Mouse (Mus musculus) left cerebral cortex, postnatal 14 days (tissue): Measurements from ENCODE around the gene Hnrnpul2. TPM values are rescaled to one million over a fixed set of nuclear protein-coding genes. Genes with fewer than 3 reads are reported as not detected.
"Not testable (repeated sequence)": the region's sequence is repeated elsewhere in the genome, so short reads cannot be mapped to it uniquely, and the experiment has no call there.

Source experiments
- DNase-seq, 2 experiments: peaks; one replicate each; pipeline ENCODE4 v3.0.0; 2021 to 2022; ENCODE audit warnings: low spot score in 2 of 2, mixed read lengths in 1 of 2
- intact Hi-C: fragments of 180-260 bp; cut with DNase I; formaldehyde crosslinking; loops from one replicate; pipeline ENCODE4 v1.15.1; 2025
- total RNA-seq, 2 experiments: library from RNA; stranded (reverse); gene quantifications; 2 replicates each; pipeline ENCODE4 v1.2.3; 2021

Gene Hnrnpul2
- total RNA-seq, 2 experiments from 2014 or later, result 92.3 to 95.8 TPM

DNA sequence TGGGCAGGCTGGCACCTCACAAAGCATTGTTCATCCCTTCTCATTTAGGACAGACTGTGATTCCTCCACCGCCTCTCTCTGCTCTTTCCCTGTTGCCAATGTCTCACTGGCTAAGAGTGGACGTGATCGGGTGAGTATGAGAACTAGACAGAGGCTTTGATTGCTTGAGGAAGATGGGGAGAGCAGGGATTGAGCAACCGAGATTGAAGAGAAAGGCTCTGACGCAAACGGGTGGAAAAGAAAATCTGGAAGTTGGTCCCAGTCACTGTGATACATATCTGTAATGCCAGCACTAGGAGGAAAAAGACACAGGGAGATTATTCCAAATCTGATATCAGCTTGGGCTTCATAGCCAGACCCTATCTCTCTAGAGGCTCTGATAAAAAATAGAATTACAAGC, 23.2 kb downstream of the Hnrnpul2 start:
- DNase-seq, result no peak
- intact Hi-C loops, result loop anchor here (5.0 to 10.0 kb wide), 2 partner anchors 112 to 239 kb away; partner anchors contain the start of gene Tut1

DNA sequence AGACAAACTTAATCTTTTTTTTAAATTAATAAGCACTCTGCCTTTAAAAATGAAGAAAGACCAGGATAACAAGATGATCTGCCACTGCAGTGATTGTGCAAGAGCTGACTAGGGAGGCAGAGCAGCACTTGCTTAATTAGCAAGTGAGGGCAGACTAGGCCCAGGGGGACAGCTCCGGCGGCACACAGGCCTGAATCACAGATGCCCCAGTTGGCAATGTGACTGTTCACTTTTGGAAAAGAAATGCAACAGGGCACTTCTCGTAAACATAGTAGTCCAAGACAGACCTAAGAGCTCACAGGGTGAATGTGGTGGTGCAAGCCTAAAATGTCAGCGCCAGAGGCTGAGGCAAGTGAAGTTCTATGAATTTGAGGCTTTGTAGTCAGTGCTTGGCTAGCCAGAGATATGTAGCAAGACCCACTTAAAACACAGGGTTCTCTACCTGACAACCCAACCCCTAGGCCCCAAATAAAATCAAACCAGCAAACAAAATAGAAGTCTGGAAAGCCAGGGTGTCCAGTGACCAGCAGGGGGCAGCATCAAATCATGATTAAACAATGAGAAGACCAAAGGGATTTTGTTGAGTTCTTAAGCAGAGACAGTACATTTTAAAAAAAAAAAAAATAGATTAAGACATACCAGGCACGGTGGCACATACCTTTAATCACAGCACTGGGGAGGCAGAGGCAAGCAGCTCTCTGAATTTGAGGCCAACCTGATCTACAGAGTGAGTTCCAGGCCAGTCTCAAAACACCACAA, 24.7 kb downstream of the Hnrnpul2 start:
- intact Hi-C loops, result loop anchor here (5.0 to 10.0 kb wide), 2 partner anchors 110 to 238 kb away; partner anchors contain the start of gene Tut1
- peak; percentile 86 to 87 for DNase-seq

DNA sequence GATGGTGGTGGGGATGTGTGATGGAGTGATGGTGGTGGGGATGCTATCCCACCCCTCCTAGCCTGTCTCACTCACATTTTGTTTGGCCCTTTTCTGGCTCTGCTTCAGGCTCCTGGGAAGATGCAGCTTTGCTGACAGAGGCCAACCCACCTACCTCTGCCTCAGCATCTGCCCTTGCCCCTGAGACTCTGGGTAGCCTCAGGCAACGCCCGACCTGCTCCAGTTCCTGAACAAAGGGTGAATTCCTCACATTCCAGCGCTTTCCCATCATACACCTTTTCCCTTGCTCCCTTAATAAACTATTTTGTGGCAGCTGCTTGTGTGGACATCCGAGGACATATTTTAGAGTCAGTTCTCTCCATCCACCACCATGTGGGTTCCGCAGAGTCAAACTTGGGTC, 28.5 kb downstream of the Hnrnpul2 start:
- intact Hi-C loops, result loop anchor here (10.0 kb wide), 1 partner anchor 106 kb away; the partner anchor contains the start of gene Tut1
- DNase-seq, result no peak

DNA sequence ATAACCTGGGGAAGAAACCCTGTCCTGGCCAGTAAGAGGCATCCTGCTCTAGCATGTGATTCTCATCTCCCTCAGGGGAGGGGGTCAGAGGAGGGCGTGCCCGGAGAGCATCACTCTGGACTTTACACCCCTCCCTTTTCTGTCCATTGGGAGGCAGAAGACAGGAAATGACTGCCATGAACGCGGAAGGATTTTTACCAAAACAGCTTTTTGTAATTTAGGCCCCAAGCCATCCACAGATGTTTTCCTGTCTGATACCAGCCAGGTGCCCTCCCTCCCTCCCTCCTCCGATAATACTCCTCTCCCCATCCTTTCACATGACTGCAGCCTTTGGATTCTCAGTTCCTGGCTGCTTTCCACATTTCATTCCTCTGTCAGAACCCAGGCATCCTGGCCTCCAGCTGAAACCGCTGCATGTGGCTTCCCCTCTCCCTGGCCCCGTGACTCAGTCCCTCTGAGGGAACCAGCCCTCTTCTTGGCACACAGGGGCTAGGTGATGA, 30.6 kb downstream of the Hnrnpul2 start, which contains the start of gene Lrrn4cl:
Lrrn4cl (plus strand) TSS at position 367 of the 500 bp plus-strand sequence.
- DNase-seq, result no peak
- intact Hi-C loops, result loop anchor here (5.0 to 10.0 kb wide), 2 partner anchors 37 to 264 kb away; partner anchors contain the start of genes 1810009A15Rik and Gm49416

DNA sequence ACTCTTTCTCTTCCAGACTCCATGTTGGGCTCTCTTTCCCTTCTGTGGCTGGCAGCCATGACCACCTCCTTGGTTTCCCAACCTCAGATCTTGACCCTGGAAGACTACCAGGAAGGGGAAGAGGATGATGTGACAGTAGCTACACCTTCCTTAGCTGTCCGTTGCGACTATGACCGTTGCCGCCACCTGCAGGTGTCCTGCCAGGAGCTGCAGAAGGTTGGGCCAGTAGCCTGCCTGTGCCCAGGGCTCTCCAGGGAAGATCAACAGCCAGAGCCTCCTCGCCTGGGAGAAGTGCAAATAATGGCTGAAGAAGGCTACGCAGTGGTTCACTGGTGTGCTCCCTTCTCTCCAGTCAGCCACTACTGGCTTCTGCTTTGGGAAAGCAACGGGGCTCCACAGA, 31.8 kb downstream of the Hnrnpul2 start:
- intact Hi-C loops, result loop anchor here (5.0 to 10.0 kb wide), 2 partner anchors 36 to 263 kb away; partner anchors contain the start of genes 1810009A15Rik and Gm49416
- DNase-seq, result no peak

DNA sequence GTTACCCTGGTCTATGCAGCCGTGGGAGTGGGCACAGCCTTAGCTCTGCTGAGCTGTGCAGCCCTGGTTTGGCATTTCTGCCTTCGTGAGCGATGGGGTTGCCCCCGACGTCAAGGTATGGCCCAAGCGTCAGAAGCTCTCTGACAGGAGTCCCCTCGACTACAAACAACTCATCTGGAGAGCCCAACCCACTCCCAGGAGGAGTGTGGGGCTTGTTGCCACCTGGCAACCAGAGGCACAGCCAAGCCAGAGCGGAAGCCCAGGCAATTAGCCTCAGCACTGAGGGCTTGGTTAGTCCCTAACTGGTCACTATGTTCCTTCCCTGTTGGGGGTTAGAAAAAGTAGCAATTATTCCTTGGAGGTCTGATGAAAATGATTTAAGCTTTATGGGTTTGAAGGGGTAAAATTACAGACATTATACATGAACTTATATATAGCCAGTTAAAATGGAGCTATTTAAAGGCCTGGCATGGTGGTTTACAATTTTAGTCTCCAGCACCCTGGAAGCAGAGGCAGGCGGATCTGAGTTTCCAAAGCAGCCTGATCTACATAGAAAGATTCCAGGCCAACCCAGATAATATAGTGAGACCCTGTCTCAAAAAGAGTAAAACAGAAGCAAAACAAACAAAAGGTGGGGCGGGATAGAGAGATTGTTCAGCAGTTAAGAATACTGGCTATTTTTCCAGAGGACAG, 32.6 kb downstream of the Hnrnpul2 start:
- intact Hi-C loops, result loop anchor here (5.0 to 10.0 kb wide), 2 partner anchors 35 to 262 kb away; partner anchors contain the start of genes 1810009A15Rik and Gm49416
- DNase-seq, result no peak

DNA sequence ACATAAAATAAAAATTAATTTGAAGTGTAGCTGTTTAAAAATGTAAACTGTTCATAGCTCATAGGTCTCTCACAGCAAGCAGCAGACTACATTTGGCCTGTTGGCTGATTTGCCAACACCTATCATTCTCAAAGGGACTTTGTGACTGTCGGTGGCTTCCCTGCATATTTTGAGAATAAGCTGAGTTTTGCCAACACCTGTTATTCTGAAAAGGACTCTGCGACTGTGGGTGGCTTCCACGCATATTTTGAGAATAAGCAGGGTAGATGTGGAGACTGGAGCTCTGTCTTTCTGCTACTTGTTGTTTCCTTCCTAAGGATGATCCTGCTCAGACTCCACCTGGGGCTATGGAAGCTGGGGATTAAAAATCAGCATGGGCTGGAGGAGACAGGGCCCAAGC, 33.3 kb downstream of the Hnrnpul2 start:
- intact Hi-C loops, result loop anchor here (5.0 to 10.0 kb wide), 2 partner anchors 34 to 262 kb away; partner anchors contain the start of genes 1810009A15Rik and Gm49416
- peak in 1 of 2 experiments; percentile 30 for DNase-seq

DNA sequence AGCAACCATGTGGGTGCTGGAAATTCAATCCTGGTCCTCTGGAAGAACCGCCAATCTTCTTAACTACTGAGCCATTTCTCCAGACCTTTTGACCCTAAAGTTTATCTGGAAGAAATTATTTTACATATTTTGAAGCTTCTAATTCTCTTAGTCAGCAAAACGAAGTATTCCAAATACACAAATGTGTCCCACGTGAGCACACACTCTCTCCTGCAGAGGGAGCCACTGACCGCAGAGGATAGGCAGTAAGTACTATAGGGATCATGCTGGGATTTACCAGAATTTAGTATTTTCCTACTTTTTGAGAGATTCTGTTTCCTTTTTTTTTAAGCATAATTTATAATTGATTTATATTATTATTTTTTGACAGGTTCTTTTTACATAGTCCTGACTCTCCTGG, 37.9 kb downstream of the Hnrnpul2 start:
- DNase-seq, result peak in 1 of 2 experiments; percentile 36
- intact Hi-C loops, result loop anchor here (10.0 kb wide), 1 partner anchor 257 kb away; no protein-coding TSS in a partner anchor

DNA sequence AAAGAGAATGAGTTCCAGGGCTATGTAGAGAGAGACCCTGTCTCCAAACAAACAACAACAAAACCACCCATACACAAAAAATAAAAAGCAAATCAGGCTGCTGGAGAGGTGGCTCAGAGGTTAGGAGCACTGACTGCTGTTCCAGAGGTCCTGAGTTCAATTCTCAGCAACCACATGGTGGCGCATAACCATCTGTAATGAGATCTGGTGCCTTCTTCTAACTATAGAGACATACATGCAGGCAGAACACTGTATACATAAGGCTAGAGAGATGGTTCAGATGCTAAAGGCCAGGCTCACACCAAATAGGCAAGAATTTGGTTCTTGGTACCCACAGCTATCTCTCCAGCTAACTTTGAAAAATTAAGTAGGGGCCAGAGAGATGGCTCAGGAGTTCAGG, 39.2 kb downstream of the Hnrnpul2 start:
- intact Hi-C loops, result loop anchor here (10.0 kb wide), 1 partner anchor 256 kb away; no protein-coding TSS in a partner anchor
- peak in 1 of 2 experiments; percentile 39 for DNase-seq

DNA sequence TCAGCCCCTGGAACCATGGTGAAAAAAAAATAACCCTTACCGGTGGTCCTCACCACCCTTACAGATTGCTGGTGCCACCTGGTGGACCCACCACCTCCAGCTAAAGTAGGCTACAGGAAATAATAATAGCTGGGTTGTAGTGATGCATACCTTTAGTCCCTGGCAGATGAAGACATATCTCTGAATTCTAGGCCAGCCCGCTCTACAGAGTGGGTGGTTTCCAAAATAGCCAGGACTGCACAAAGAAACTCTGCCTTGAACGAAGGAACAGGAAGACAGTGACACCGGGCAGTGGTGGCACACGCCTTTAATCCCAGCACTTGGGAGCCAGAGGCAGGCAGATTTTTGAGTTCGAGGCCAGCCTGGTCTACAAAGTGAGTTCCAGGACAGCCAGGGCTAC, 44.5 kb downstream of the Hnrnpul2 start:
- intact Hi-C loops, result no loop called here
- no peak for DNase-seq

DNA sequence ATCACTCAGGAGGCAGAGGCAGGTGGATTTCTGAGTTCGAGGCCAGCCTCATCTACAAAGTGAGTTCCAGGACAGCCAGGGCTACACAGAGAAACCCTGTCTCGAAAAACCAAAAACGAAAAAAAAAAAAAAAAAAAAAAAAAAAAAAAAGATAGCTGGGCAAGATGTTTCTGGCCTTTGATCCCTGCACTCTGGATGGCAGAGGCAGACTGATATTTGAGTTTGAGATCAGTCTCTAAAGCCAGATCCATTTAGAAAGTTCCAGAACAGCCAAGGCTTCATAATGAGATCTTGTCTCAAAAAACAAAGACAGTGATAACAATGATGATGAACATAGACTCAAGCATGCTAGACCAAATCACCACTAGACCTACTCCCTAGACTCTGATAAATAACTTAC, 50.6 kb downstream of the Hnrnpul2 start:
- DNase-seq, intact Hi-C loops: not testable (repeated sequence)

DNA sequence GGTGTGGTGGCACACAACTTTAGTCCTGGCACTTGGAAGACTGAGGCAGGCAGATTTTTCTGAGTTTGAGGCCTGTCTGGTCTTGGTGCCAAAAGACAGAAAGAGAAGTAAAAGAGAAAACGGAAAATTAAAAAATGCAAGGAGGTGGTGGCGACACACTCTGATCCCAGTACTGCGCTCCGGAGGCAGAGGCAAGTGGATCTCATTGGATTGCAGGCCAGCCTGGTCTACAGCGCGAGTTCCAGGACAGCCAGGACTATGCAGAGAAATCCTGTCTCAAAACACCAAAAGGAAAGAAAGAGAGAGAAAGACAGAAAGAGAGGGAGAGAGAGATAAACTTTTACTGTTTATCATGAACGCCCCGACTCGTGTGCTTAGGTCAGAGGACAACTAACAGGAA, 51.0 kb downstream of the Hnrnpul2 start:
- intact Hi-C loops, result no loop called here
- DNase-seq, result no peak

DNA sequence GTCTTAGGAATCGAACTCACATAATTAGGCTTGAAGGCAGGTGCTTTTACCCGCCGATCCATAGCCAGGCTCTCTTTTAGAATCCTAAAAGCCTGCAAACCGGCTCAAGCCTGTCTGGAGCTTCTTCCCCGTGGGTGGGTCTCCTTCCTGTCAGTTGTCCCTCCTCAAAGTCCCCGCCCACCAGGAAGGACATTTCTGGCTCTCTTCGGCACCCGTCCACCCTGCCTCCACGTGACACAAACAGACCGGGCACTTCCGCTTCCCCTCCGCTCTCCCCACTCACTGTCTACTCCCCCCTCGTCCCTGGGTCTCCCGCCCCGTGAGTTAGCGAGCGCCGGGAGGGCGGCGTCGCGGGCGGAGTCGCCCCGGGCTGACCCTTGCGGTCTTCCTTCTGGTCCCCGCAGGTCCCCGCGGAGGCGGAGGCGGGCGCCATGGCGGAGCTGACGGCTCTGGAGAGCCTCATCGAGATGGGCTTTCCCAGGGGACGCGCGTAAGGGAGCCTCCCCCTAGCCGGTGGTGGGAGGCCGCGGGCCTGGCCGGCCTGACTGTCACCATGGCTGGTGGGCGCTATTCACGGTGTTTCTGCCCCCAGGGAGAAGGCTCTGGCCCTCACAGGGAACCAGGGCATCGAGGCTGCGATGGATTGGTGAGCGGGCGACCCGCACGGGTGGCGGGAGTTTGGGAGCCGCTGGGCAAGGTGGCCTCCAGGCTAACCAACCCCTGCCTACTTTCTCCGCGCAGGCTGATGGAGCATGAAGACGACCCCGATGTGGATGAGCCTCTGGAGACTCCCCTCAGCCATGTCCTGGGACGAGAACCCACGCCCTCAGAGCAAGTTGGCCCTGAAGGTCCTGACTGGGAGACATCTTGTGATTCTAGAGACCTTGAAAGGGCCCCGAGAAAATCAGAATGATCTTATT, 51.7 kb downstream of the Hnrnpul2 start, which contains the start of gene Ubxn1:
Ubxn1 (plus strand) TSS at position 230 of the 920 bp plus-strand sequence.
- DNase-seq, result peak; percentile 97 to 99
- intact Hi-C loops, result no loop called here

DNA sequence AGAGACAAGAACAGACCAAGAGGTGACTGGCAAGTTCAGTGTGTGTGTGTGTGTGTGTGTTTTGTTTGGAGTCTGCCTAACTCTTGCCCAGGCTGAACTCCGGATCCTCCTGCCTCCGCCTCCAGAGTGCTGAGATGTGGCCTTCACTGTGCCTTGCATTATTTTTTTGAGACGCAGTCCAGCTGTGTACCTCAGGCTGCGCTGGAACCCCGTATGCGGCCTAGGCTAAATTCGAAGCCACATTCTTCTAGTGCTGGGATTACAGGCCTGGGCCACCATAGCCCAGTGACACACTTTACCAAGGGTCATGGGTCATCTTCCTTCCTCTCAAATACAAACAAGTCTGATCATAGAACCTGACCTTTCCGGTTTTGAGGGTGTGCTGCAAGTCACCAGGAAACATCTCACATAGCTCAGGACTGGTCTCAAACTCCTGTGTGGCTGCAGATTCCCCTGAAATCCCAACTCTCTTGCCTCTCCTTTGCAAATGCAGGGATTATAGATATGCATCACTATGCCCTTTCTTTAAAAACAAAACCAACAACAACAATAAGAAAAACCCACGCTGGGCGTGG, 52.5 kb downstream of the Hnrnpul2 start:
- no peak for DNase-seq
- intact Hi-C loops, result no loop called here

DNA sequence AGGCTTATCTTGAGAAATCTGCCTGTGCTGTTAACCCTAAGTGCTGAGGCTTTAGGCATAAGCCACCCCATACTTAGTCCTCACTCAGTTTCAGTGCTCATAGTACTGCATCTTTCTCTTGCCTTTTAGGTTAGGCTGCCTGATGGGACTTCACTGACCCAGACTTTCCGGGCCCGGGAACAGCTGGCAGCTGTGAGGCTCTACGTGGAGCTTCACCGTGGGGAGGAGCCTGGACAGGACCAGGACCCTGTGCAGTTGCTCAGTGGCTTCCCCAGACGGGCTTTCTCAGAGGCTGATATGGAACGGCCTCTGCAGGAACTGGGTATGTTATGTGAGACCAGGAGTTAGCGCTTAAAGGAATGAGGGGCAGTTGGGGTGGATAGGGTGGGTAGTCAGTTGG, 55.2 kb downstream of the Hnrnpul2 start:
- DNase-seq, result no peak
- intact Hi-C loops, result no loop called here

DNA sequence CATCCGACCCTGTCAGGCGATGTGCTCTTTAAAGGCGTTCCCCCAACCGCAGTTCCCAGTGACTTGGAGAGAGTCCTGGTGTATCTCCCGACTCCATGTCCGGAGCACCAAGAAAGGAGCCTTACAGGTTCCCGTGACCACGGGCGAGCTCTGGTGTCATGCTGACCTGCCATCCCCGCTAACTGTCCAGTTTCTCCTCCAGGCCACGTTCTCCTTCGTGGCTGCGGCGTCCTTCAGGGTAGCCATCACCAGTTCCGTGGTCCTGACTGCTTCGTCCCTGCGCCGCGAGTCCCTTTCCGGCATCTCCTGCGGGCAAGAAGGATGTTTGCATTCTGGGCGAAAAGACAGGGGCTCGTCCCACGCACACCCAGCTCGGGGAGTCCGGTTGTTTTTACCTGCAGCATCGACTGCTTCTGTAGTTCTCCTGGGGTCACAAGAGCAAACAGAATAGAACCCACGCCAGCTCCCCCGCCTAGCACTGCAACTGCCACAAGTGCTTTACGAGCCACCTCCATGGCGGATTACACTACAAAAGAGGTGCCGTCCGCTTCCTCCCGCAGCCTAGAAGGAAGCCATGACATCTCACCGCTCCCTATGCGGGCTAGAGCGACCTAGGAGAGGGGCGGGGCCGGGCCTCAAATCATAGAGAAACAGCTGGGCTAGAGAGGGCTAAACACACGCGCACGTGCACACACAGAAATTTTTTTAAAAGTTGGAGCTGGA, 60.7 kb downstream of the Hnrnpul2 start, which contains the start of gene Uqcc3:
Uqcc3 (minus strand) TSS at position 613 of the 723 bp plus-strand sequence.
- peak; percentile 87 to 91 for DNase-seq
- intact Hi-C loops, result no loop called here

DNA sequence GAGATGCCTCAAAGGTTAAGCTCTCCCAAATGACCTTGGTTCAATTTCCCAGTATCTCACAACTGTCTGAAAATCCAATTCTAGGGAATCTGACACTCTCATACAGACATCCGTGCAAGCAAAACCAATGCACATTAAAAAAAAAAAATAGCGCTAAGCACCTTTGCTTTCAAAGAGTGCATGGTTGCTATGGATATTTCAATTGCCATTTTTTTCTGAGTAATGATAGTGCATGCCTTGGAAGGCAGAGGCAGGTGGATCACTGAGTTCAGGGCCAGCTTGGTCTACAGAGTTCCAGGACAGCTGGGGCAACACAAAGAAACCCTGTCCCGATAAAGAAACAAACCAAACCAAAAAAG, 61.2 kb downstream of the Hnrnpul2 start:
- DNase-seq, result no peak
- intact Hi-C loops, result no loop called here

DNA sequence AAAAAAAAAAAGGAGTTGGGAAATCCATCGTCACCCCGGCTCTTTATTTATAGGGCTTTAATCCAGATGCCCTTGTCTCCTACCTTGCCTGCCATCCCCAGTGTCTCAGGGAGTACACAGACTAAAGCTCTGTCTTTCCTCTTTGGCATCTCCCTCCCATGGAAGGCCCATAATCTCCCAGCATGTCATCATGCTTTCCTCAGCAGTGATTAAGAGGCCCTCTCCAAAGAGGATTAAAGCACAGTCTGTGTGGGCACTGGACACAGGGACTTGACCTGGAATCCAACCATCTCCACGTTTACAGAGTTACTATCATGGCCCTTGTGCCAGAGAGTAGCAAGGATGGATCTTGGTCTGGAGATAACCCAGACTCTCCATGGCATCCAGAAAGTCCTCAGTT, 63.8 kb downstream of the Hnrnpul2 start, which contains the start of the genes Lbhd1 and Gm49403:
Lbhd1 (plus strand) TSS at position 117 of the 400 bp plus-strand sequence.
Gm49403 (plus strand) TSS at position 315 of the 400 bp plus-strand sequence.
- DNase-seq, result no peak
- intact Hi-C loops, result no loop called here
